Mouse (Mus musculus) Patski (cell line): ENCODE results near the gene Lrtm2. TPM values are rescaled to one million over a fixed set of nuclear protein-coding genes. Genes with fewer than 3 reads are reported as not detected.

Experiments used
- ATAC-seq: fragments of 100-300 bp; one replicate; pipeline ENCODE4 v1.8.0; 2021
- CTCF ChIA-PET: fragments of 350-600 bp; sonication (Branson Sonifier 250); formaldehyde crosslinking; loops from one replicate; lab custom pipeline; 2022; ENCODE audit warnings: inconsistent platforms; lab: Charles Lee
- POLR2A ChIA-PET: fragments of 350-600 bp; sonication (Branson Sonifier 250); formaldehyde crosslinking; loops from one replicate; lab custom pipeline; 2022; ENCODE audit warnings: antibody characterized with exemption, inconsistent platforms; lab: Charles Lee
- DNase-seq: peaks from one replicate; pipeline ENCODE4 v3.0.0-alpha.2; 2011; ENCODE audit warnings: low read depth, low spot score
- H3K27me3 ChIP-seq: fragments of 371-371 bp; one replicate; pipeline ENCODE4 v1.5.1; 2021
- CTCF ChIP-seq: fragments of 100-300 bp; IDR thresholded peaks from one replicate; pipeline ENCODE4 v1.5.1; 2021
- in situ Hi-C: fragments of 300-500 bp; cut with MboI; formaldehyde crosslinking; loops from 3 replicates; pipeline ENCODE4 v1.11.1; 2018; ENCODE audit warnings: low pct_unique_long_range_greater_than_20kb, mixed read lengths
- polyA plus RNA-seq: library from polyadenylated mRNA; unstranded; gene quantifications from one replicate; pipeline ENCODE4 v1.2.3, GENCODE M21; 2021

Gene Lrtm2
- polyA plus RNA-seq, 1 experiment from 2014 or later = 1.1 TPM

- in situ Hi-C loops = no loop called here
- ChIA-PET CTCF (no interaction called here), POLR2A (no interaction called here)
- no peaks in the 10 kb centered on the region for H3K27me3 ChIP-seq
- ATAC-seq (no peak), DNase-seq (no peak)
- no peak for TF ChIP-seq CTCF
These were observed 22.6 kb downstream of the Lrtm2 start for GRCm38 (mm10) chr6:119307867-119308413.

- TF ChIP-seq CTCF = no peak
- in situ Hi-C loops = no loop called here
- DNase-seq (no peak), ATAC-seq (no peak)
- H3K27me3 ChIP-seq = peaks cover 3% of the 10 kb centered on the region
- ChIA-PET CTCF (no interaction called here), POLR2A (no interaction called here)
These were observed 27.2 kb downstream of the Lrtm2 start for GRCm38 (mm10) chr6:119303331-119303730.

DNA sequence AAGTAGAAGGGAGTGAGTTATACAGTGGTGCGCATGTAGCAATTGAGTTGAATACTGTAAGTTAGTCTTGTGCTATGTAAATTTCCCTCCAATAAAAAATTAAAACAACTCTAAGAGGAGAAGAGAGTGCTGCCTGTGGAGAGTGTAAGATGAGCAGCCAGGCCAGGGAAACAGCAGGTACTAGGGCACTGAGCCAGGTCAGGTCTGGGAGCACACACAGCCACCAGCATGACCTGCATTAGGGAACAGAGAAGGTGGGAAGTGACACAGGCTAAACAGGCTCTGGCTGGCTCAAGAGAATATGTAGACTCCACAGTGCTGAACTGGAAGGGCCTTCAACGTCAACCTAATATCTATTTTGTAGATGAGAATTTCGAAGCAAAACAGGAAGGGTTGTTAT is 29.3 kb downstream of the Lrtm2 start:
- in situ Hi-C loops = no loop called here
- DNase-seq = no peak
- no peak for TF ChIP-seq CTCF
- H3K27me3 ChIP-seq = peaks cover 4% of the 10 kb centered on the region
- ChIA-PET CTCF (no interaction called here), POLR2A (no interaction called here)
- ATAC-seq = no peak

- in situ Hi-C loops = no loop called here
- no peak for ATAC-seq
These were observed 49.8 kb downstream of the Lrtm2 start for GRCm38 (mm10) chr6:119280761-119281160.

GRCm38 (mm10) chr6:119276713-119277112 is 53.9 kb downstream of the Lrtm2 start:
- DNase-seq = no peak
- POLR2A ChIA-PET = no interaction called here
- TF ChIP-seq CTCF = no peak
- H3K27me3 ChIP-seq = peaks cover 3% of the 10 kb centered on the region
- in situ Hi-C loops = no loop called here
- CTCF ChIA-PET = interaction anchor here (1.1 kb wide), 1 partner anchor 32 kb away, joined by 3 read pairs; no protein-coding TSS in a partner anchor
- ATAC-seq = no peak

More at GRCm38 (mm10) chr6:119280761-119281160, 49.8 kb downstream of the Lrtm2 start:
- no peak for DNase-seq
- ChIA-PET POLR2A (no interaction called here), CTCF (no interaction called here)
- peaks cover 3% of the 10 kb centered on the region for H3K27me3 ChIP-seq
- no peak for TF ChIP-seq CTCF

Other genes with a start within 250 kb of the Lrtm2 start
- 8.5 TPM for gene Dcp1b, start 155.5 kb downstream of the Lrtm2 start, polyA plus RNA-seq
- gene Cacna1c, start 134.3 kb downstream of the Lrtm2 start, polyA plus RNA-seq = 2.1 TPM
- gene Cacna2d4, start 94.2 kb downstream of the Lrtm2 start, polyA plus RNA-seq = 0.05 TPM
- 50.0 TPM for gene Adipor2, start 86.9 kb upstream of the Lrtm2 start, polyA plus RNA-seq
- gene Fbxl14, start 148.9 kb upstream of the Lrtm2 start, polyA plus RNA-seq = 29.5 TPM
- 9.8 TPM for gene Wnt5b, start 213.6 kb upstream of the Lrtm2 start, polyA plus RNA-seq